9 mouse cellular contexts compared by ENCODE assay signal in genomic region chr1:40879051-40879450, GRCm38 (mm10).
A peak's percentile ranks its signal among the peaks of the same experiment; 100 is the strongest.
DNase-seq lines count a peak whose midpoint lies in the region; ATAC-seq lines count a peak whose summit lies in the region.
"Had no signal": no experiment of that assay in that cellular context is flagged by ENCODE, and none has a peak within 500 bp of the region (broad histone marks: within the 10 kb centered on the region; RNA-seq: fewer than 3 reads in every experiment).

No protein-coding gene starts in this region.

- ATAC-seq in midbrain, embryonic 14.5 days (ENCODE audit: low FRiP score, low TSS enrichment): no peak
- no peak for ATAC-seq in midbrain, embryonic 13.5 days
- no peak for ATAC-seq in hindbrain, embryonic 15.5 days (ENCODE audit: low FRiP score, low read depth)
- ATAC-seq in erythroid progenitor cell, adult 5-6 weeks (replicated peaks; ENCODE audit: low FRiP score, poor library complexity, severe bottlenecking): no peak

- H3K9me3 ChIP-seq in midbrain, embryonic 14.5 days (ENCODE audit: control insufficient read depth, low read length): no peaks in the 10 kb centered on the region
- H3K9me3 ChIP-seq in midbrain, embryonic 13.5 days: no peaks in the 10 kb centered on the region
- H3K9me3 ChIP-seq in hindbrain, embryonic 15.5 days: no peaks in the 10 kb centered on the region
- H3K9me3 ChIP-seq: embryonic facial prominence, embryonic 15.5 days had no signal

- no peak overlapping the region for H3K9ac ChIP-seq in midbrain, embryonic 14.5 days (replicated peaks; ENCODE audit: low read length)
- H3K9ac ChIP-seq in midbrain, embryonic 13.5 days (replicated peaks): no peak overlapping the region
- no peak overlapping the region for H3K9ac ChIP-seq in hindbrain, embryonic 15.5 days
- H3K9ac ChIP-seq: embryonic facial prominence, embryonic 15.5 days had no signal

- H3K4me2 ChIP-seq in midbrain, embryonic 14.5 days (ENCODE audit: low read length): no peak overlapping the region
- no peak overlapping the region for H3K4me2 ChIP-seq in midbrain, embryonic 13.5 days (replicated peaks)
- H3K4me2 ChIP-seq in hindbrain, embryonic 15.5 days: peak overlapping the region; percentile 14; the same call in 1 of the 2 replicates
- H3K4me2 ChIP-seq: embryonic facial prominence, embryonic 15.5 days had no signal

- H3K36me3 ChIP-seq in midbrain, embryonic 14.5 days (ENCODE audit: control insufficient read depth, insufficient read depth, low read length): no peaks in the 10 kb centered on the region
- H3K36me3 ChIP-seq in midbrain, embryonic 13.5 days: no peaks in the 10 kb centered on the region
- no peaks in the 10 kb centered on the region for H3K36me3 ChIP-seq in hindbrain, embryonic 15.5 days
- H3K36me3 ChIP-seq: embryonic facial prominence, embryonic 15.5 days had no signal

- intact Hi-C loops in left cerebral cortex, postnatal 14 days (cut with DNase I): loop anchor here (10.0 kb wide), 1 partner anchor 1366 kb away; no protein-coding TSS in a partner anchor

- no peaks in the 10 kb centered on the region for H3K27me3 ChIP-seq in midbrain, embryonic 14.5 days (ENCODE audit: control insufficient read depth, insufficient read depth, low read length)
- H3K27me3 ChIP-seq in midbrain, embryonic 13.5 days: no peaks in the 10 kb centered on the region
- no peaks in the 10 kb centered on the region for H3K27me3 ChIP-seq in hindbrain, embryonic 15.5 days
- H3K27me3 ChIP-seq: embryonic facial prominence, embryonic 15.5 days had no signal

- DNase-seq in midbrain, embryonic 14.5 days: peak; percentile 89
- peak; percentile 56 for DNase-seq in adrenal gland, postnatal 10 days
- DNase-seq in embryo, embryonic 10.5 days (ENCODE audit: low spot score): peak; percentile 83
- peak; percentile 84 to 89 for DNase-seq in left cerebral cortex, postnatal 14 days (ENCODE audit: low spot score in 2 of 2)
- peak; percentile 52 to 60 for DNase-seq in right cerebral cortex, postnatal 36 days (ENCODE audit: low spot score in 2 of 2)

- no peaks in the 10 kb centered on the region for H3K4me1 ChIP-seq in midbrain, embryonic 14.5 days (ENCODE audit: control insufficient read depth, insufficient read depth, low read length)
- H3K4me1 ChIP-seq in midbrain, embryonic 13.5 days (replicated peaks): peaks cover 3% of the 10 kb centered on the region
- H3K4me1 ChIP-seq in hindbrain, embryonic 15.5 days (replicated peaks): no peaks in the 10 kb centered on the region

- no peak overlapping the region; the same call in 1 of the 2 replicates for H3K27ac ChIP-seq in midbrain, embryonic 14.5 days (replicated peaks; ENCODE audit: low read depth, low read length)
- no peak overlapping the region for H3K27ac ChIP-seq in midbrain, embryonic 13.5 days
- H3K27ac ChIP-seq in hindbrain, embryonic 15.5 days (replicated peaks): no peak overlapping the region
- H3K27ac ChIP-seq: embryonic facial prominence, embryonic 15.5 days had no signal

- WGBS in midbrain, embryonic 14.5 days: 15% methylated on average over 9 of the region's 9 CpGs
- WGBS in midbrain, embryonic 13.5 days: 15% methylated on average over 9 of the region's 9 CpGs
- 20% methylated on average over 9 of the region's 9 CpGs for WGBS in hindbrain, embryonic 15.5 days

- H3K4me3 ChIP-seq in midbrain, embryonic 14.5 days (replicated peaks; ENCODE audit: low read depth, low read length): no peak overlapping the region
- no peak overlapping the region for H3K4me3 ChIP-seq in midbrain, embryonic 13.5 days (replicated peaks)
- no peak overlapping the region for H3K4me3 ChIP-seq in hindbrain, embryonic 15.5 days
- H3K4me3 ChIP-seq: embryonic facial prominence, embryonic 15.5 days had no signal
